Mouse (Mus musculus): ENCODE results near the gene Slc17a8. TPM values are rescaled to one million over a fixed set of nuclear protein-coding genes. Genes with fewer than 3 reads are reported as not detected.

The Slc17a8 gene
- polyA plus RNA-seq, 1 experiment from 2014 or later, result 0.14 TPM

DNA sequence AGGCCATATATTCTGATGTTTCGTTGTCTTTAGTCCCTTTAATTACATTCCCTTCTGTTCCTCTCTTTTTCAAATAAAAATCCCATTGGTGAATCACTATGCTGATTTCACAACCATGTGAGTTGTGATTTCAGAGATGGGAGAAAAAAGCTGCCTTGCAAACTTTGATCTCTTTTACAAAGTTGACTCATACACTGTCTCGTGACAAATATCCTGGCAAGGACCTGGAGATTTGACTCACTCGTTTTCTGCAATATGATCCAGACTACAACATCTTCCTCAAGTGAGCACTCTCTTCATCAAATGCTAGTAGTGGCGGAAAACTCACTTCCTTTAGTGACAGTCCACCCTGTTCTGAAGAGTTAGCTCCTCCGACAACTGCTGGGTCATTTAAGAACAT is 21.7 kb downstream of the Slc17a8 start:
- no peak overlapping the region for H3K27ac ChIP-seq (ENCODE audit: low read length)
- no peak overlapping the region for H3K4me3 ChIP-seq (ENCODE audit: low read length)
- 45% methylated on average over 5 of the region's 5 CpGs for WGBS
- no peak for ATAC-seq (ENCODE audit: low read depth)
- H3K27me3 ChIP-seq (ENCODE audit: control insufficient read depth, insufficient read depth, low read depth, low read length), result no peaks in the 10 kb centered on the region
- H3K4me1 ChIP-seq (replicated peaks; ENCODE audit: control insufficient read depth, insufficient read depth, low read length), result no peaks in the 10 kb centered on the region
- no peaks in the 10 kb centered on the region for H3K9me3 ChIP-seq (ENCODE audit: control insufficient read depth, low read length)
- H3K4me2 ChIP-seq (ENCODE audit: low read depth, low read length), result no peak overlapping the region
- no peaks in the 10 kb centered on the region for H3K36me3 ChIP-seq (ENCODE audit: control insufficient read depth, insufficient read depth, low read length)
- H3K9ac ChIP-seq (ENCODE audit: low read length), result no peak overlapping the region

GRCm38 (mm10) chr10:89597275-89597674 is 23.8 kb downstream of the Slc17a8 start:
- Histone ChIP-seq H3K9ac (ENCODE audit: low read length) (no peak overlapping the region), H3K27ac (ENCODE audit: low read length) (no peak overlapping the region), H3K9me3 (ENCODE audit: control insufficient read depth, low read length) (no peaks in the 10 kb centered on the region), H3K4me2 (ENCODE audit: low read depth, low read length) (no peak overlapping the region), H3K4me3 (ENCODE audit: low read length) (no peak overlapping the region), H3K4me1 (replicated peaks; ENCODE audit: control insufficient read depth, insufficient read depth, low read length) (no peaks in the 10 kb centered on the region), H3K36me3 (ENCODE audit: control insufficient read depth, insufficient read depth, low read length) (no peaks in the 10 kb centered on the region), H3K27me3 (ENCODE audit: control insufficient read depth, insufficient read depth, low read depth, low read length) (no peaks in the 10 kb centered on the region)
- WGBS, result 71% methylated on average over 4 of the region's 4 CpGs
- ATAC-seq (ENCODE audit: low read depth), result no peak

GRCm38 (mm10) chr10:89595935-89596334 is 25.1 kb downstream of the Slc17a8 start:
- Histone ChIP-seq H3K36me3 (ENCODE audit: control insufficient read depth, insufficient read depth, low read length) (no peaks in the 10 kb centered on the region), H3K4me1 (replicated peaks; ENCODE audit: control insufficient read depth, insufficient read depth, low read length) (no peaks in the 10 kb centered on the region), H3K27ac (ENCODE audit: low read length) (no peak overlapping the region), H3K4me3 (ENCODE audit: low read length) (no peak overlapping the region), H3K9me3 (ENCODE audit: control insufficient read depth, low read length) (no peaks in the 10 kb centered on the region), H3K9ac (ENCODE audit: low read length) (no peak overlapping the region), H3K4me2 (ENCODE audit: low read depth, low read length) (no peak overlapping the region), H3K27me3 (ENCODE audit: control insufficient read depth, insufficient read depth, low read depth, low read length) (no peaks in the 10 kb centered on the region)
- ATAC-seq (ENCODE audit: low read depth), result no peak
- WGBS, result 86% methylated on average over 5 of the region's 5 CpGs

DNA sequence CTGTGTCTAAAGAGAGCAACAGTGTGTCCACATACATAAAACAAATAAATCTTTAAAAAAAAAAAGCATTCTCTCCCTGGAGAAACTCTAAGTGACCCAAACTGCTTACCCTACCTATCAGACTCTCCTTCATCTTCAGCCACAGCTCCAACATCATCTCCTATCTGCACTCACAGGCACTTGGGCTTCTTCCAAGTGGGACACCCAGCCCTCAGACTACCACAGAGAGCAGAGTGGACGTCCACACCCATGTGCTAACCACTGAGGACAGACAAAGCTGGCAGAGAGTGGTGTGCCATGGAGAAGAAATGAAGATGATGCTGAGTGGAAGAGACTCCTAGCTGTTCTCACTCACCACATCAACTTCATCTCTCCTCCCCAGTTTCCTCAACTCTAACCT is 25.5 kb downstream of the Slc17a8 start:
- Histone ChIP-seq H3K4me3 (ENCODE audit: low read length) (no peak overlapping the region), H3K9me3 (ENCODE audit: control insufficient read depth, low read length) (no peaks in the 10 kb centered on the region), H3K4me2 (ENCODE audit: low read depth, low read length) (no peak overlapping the region), H3K36me3 (ENCODE audit: control insufficient read depth, insufficient read depth, low read length) (no peaks in the 10 kb centered on the region), H3K27ac (ENCODE audit: low read length) (no peak overlapping the region), H3K27me3 (ENCODE audit: control insufficient read depth, insufficient read depth, low read depth, low read length) (no peaks in the 10 kb centered on the region), H3K4me1 (replicated peaks; ENCODE audit: control insufficient read depth, insufficient read depth, low read length) (no peaks in the 10 kb centered on the region), H3K9ac (ENCODE audit: low read length) (no peak overlapping the region)
- ATAC-seq (ENCODE audit: low read depth), result no peak
- WGBS, result 59% methylated on average over 1 of the region's 1 CpGs

DNA sequence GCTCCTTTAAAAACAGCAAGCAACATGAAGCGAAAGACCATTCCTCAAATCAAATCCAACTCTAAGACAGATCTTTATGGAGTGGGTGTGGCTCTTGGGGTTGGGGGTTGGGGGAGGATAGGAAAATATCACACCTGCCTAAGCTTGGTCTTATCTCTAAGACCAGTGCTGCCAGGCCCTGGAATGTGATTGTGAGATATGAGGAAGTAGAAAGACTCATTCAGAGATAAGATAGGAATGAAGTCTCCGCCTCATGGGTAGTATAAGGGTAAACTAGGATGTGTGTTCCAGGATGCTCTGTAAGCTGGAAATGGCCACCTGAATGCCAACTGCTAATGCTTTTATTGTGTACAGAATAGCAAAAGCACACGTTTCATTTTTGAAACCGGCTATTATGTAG is 26.7 kb downstream of the Slc17a8 start:
- 49% methylated on average over 4 of the region's 4 CpGs for WGBS
- no peak for ATAC-seq (ENCODE audit: low read depth)
- Histone ChIP-seq H3K27me3 (ENCODE audit: control insufficient read depth, insufficient read depth, low read depth, low read length) (no peaks in the 10 kb centered on the region), H3K4me2 (ENCODE audit: low read depth, low read length) (no peak overlapping the region), H3K36me3 (ENCODE audit: control insufficient read depth, insufficient read depth, low read length) (no peaks in the 10 kb centered on the region), H3K4me1 (replicated peaks; ENCODE audit: control insufficient read depth, insufficient read depth, low read length) (no peaks in the 10 kb centered on the region), H3K27ac (ENCODE audit: low read length) (no peak overlapping the region), H3K9me3 (ENCODE audit: control insufficient read depth, low read length) (no peaks in the 10 kb centered on the region), H3K4me3 (ENCODE audit: low read length) (no peak overlapping the region), H3K9ac (ENCODE audit: low read length) (no peak overlapping the region)

- no peak for ATAC-seq (ENCODE audit: low read depth)
- no peaks in the 10 kb centered on the region for H3K9me3 ChIP-seq (ENCODE audit: control insufficient read depth, low read length)
- no peaks in the 10 kb centered on the region for H3K4me1 ChIP-seq (replicated peaks; ENCODE audit: control insufficient read depth, insufficient read depth, low read length)
- no peaks in the 10 kb centered on the region for H3K27me3 ChIP-seq (ENCODE audit: control insufficient read depth, insufficient read depth, low read depth, low read length)
- H3K9ac ChIP-seq (ENCODE audit: low read length), result no peak overlapping the region
- H3K36me3 ChIP-seq (ENCODE audit: control insufficient read depth, insufficient read depth, low read length), result no peaks in the 10 kb centered on the region
- no peak overlapping the region for H3K27ac ChIP-seq (ENCODE audit: low read length)
- H3K4me3 ChIP-seq (ENCODE audit: low read length), result no peak overlapping the region
- 57% methylated on average over 4 of the region's 4 CpGs for WGBS
- no peak overlapping the region for H3K4me2 ChIP-seq (ENCODE audit: low read depth, low read length)
These were observed 28.3 kb downstream of the Slc17a8 start for GRCm38 (mm10) chr10:89592797-89593196.

GRCm38 (mm10) chr10:89589877-89590276 is 31.2 kb downstream of the Slc17a8 start:
- no peaks in the 10 kb centered on the region for H3K4me1 ChIP-seq (replicated peaks; ENCODE audit: control insufficient read depth, insufficient read depth, low read length)
- no peak overlapping the region for H3K4me3 ChIP-seq (ENCODE audit: low read length)
- H3K27me3 ChIP-seq (ENCODE audit: control insufficient read depth, insufficient read depth, low read depth, low read length), result no peaks in the 10 kb centered on the region
- ATAC-seq (ENCODE audit: low read depth), result no peak
- no peaks in the 10 kb centered on the region for H3K36me3 ChIP-seq (ENCODE audit: control insufficient read depth, insufficient read depth, low read length)
- H3K4me2 ChIP-seq (ENCODE audit: low read depth, low read length), result no peak overlapping the region
- 94% methylated on average over 1 of the region's 1 CpGs for WGBS
- no peak overlapping the region for H3K9ac ChIP-seq (ENCODE audit: low read length)
- no peaks in the 10 kb centered on the region for H3K9me3 ChIP-seq (ENCODE audit: control insufficient read depth, low read length)
- H3K27ac ChIP-seq (ENCODE audit: low read length), result no peak overlapping the region

DNA sequence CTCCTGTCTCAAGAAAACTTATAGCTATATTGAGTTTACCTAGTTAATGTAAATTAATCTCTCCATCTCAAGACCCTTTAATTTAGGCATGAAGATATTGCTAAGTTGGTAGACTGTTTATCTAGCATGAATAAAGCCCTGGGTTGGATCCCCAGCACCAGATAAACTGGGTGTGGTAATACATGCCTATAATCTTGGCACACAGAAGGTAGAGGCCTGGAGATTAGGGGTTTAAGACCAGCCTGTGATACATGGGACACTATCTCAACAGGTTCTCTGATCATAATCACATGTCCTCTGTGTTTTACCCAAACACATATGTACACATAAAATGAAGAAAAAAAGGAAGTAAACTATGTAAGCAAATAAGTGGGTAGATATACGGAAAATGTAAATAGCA is 32.3 kb downstream of the Slc17a8 start:
- no peaks in the 10 kb centered on the region for H3K36me3 ChIP-seq (ENCODE audit: control insufficient read depth, insufficient read depth, low read length)
- no peak overlapping the region for H3K27ac ChIP-seq (ENCODE audit: low read length)
- WGBS, result 86% methylated on average over 1 of the region's 1 CpGs

DNA sequence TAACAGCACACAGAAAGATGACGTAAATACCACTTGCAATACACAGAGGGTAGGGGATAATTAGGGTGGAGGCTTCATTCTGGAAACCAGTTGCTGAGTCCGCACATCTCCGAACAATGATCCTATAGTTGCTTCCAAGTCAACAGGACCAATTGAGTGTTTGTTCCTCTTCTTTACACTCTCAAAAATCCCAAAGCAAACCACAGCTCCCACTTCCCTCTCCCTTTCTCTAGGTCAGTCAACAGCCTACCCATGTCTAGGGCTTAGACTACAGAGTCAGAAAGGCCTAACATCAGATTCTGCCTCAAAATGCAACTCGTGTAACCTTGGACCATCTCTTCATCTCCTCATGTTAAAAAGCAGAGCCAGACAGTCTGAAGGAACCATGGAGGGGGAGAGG is 36.3 kb downstream of the Slc17a8 start:
- Histone ChIP-seq H3K4me3 (ENCODE audit: low read length) (no peak overlapping the region), H3K36me3 (ENCODE audit: control insufficient read depth, insufficient read depth, low read length) (no peaks in the 10 kb centered on the region), H3K4me2 (ENCODE audit: low read depth, low read length) (no peak overlapping the region), H3K27ac (ENCODE audit: low read length) (no peak overlapping the region), H3K9ac (ENCODE audit: low read length) (no peak overlapping the region), H3K4me1 (replicated peaks; ENCODE audit: control insufficient read depth, insufficient read depth, low read length) (no peaks in the 10 kb centered on the region), H3K9me3 (ENCODE audit: control insufficient read depth, low read length) (no peaks in the 10 kb centered on the region), H3K27me3 (ENCODE audit: control insufficient read depth, insufficient read depth, low read depth, low read length) (no peaks in the 10 kb centered on the region)
- ATAC-seq (ENCODE audit: low read depth), result no peak
- WGBS, result 79% methylated on average over 4 of the region's 4 CpGs

More for the DNA sequence above, 32.3 kb downstream of the Slc17a8 start:
- H3K9me3 ChIP-seq (ENCODE audit: control insufficient read depth, low read length), result no peaks in the 10 kb centered on the region
- H3K27me3 ChIP-seq (ENCODE audit: control insufficient read depth, insufficient read depth, low read depth, low read length), result no peaks in the 10 kb centered on the region
- no peaks in the 10 kb centered on the region for H3K4me1 ChIP-seq (replicated peaks; ENCODE audit: control insufficient read depth, insufficient read depth, low read length)
- H3K9ac ChIP-seq (ENCODE audit: low read length), result no peak overlapping the region
- H3K4me3 ChIP-seq (ENCODE audit: low read length), result no peak overlapping the region
- no peak overlapping the region for H3K4me2 ChIP-seq (ENCODE audit: low read depth, low read length)
- no peak for ATAC-seq (ENCODE audit: low read depth)

DNA sequence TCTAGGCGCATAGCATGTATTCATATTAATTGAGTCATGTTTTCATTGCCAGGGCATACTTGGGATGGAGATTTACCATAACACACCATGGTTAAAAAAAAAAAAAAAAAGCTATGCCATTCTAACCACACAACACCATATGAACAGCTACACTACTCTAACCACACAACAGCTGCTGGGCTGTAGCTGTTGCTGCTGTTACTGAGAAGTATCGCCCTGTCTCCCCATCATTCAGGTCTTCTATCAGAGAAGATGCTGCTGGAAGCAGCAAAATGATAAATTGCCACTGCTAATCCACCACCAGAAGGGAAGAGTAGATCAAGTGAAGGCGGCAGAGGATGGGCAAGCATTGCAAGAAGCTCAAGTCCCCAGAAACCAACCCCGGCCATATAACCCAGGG is 42.3 kb downstream of the Slc17a8 start:
- H3K36me3 ChIP-seq (ENCODE audit: control insufficient read depth, insufficient read depth, low read length), result no peaks in the 10 kb centered on the region
- H3K27ac ChIP-seq (ENCODE audit: low read length), result no peak overlapping the region
- ATAC-seq (ENCODE audit: low read depth), result no peak
- WGBS, result 87% methylated on average over 4 of the region's 4 CpGs
- no peak overlapping the region for H3K4me3 ChIP-seq (ENCODE audit: low read length)
- H3K9ac ChIP-seq (ENCODE audit: low read length), result no peak overlapping the region
- no peak overlapping the region for H3K4me2 ChIP-seq (ENCODE audit: low read depth, low read length)
- H3K27me3 ChIP-seq (ENCODE audit: control insufficient read depth, insufficient read depth, low read depth, low read length), result no peaks in the 10 kb centered on the region
- H3K9me3 ChIP-seq (ENCODE audit: control insufficient read depth, low read length), result no peaks in the 10 kb centered on the region
- H3K4me1 ChIP-seq (replicated peaks; ENCODE audit: control insufficient read depth, insufficient read depth, low read length), result no peaks in the 10 kb centered on the region

Data from lung, embryonic 16.5 days (tissue).